Mouse (Mus musculus): ENCODE results near the gene Ube2j1. TPM values are rescaled to one million over a fixed set of nuclear protein-coding genes. Genes with fewer than 3 reads are reported as not detected.

Gene Ube2j1
- polyA plus RNA-seq, 1 experiment from 2014 or later: 46.5 TPM

DNA sequence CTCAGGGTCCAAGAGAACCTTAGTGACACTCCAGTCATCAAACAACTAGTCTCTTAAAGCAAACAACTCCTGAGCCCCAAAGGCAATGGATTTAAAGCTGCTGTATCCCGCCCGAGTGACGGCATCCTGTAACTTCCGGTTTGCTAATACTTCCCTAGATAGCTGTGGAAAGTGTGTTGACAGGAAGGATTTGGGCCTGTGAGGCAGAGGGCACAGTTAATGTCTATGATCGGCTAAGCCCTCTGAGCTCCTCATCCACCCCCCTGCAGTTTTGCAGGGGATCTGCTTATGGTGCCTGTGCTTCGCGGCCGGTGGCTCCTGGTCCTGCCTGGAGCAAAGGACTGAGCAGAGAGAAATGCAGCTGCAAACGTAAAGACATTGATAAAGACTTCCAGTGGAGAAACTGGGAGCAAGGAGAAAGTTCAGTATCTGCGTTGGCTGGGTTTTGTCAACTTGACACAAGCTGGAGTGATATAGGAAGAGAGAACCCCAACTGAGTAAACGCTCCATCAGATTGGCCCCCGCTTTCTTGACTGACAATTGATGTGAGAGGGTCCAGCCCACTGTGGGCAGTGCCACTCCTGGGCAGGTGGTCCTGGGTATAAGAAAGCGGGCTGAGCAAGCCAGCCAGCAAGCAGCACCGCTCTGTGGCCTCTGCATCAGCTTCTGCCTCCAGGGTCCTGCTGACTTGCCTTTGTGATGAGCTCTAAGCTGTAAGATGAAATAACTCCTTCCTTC is 35.2 kb downstream of the Ube2j1 start:
- H3K36me3 ChIP-seq: no peaks in the 10 kb centered on the region
- no peak overlapping the region for H3K4me3 ChIP-seq
- H3K9me3 ChIP-seq (replicated peaks): no peaks in the 10 kb centered on the region
- H3K4me1 ChIP-seq: peaks cover 15% of the 10 kb centered on the region
- H3K27ac ChIP-seq (replicated peaks): peak overlapping the region; percentile 24; the same call in 1 of the 2 replicates
- no peaks in the 10 kb centered on the region for H3K27me3 ChIP-seq (ENCODE audit: low read depth, poor library complexity, severe bottlenecking)
- 59% methylated on average over 14 of the region's 14 CpGs for WGBS
- DNase-seq (ENCODE audit: low spot score): no peak

DNA sequence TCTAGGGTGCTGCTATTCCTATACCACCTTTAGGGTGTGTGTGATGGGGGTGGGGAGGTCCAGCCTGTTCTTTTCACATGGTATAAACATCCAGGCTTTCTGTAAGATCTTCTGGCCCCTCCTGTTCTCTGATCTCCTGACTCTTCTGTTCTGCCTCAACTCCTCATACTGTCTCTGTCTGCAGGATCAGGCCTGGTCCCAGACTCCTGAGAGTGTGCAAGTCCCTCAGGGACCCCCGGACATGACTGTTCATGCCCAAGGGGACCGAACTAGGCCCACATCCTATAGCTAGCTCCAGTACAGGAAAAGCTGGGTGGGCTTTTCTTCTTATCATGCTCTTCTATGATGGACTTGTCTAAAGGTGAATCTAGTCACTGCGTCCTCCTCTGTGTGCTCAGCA is 36.1 kb downstream of the Ube2j1 start:
- Histone ChIP-seq H3K36me3 (no peaks in the 10 kb centered on the region), H3K27ac (replicated peaks) (no peak overlapping the region), H3K9me3 (replicated peaks) (no peaks in the 10 kb centered on the region), H3K4me1 (peaks cover 12% of the 10 kb centered on the region), H3K4me3 (no peak overlapping the region), H3K27me3 (ENCODE audit: low read depth, poor library complexity, severe bottlenecking) (no peaks in the 10 kb centered on the region)
- 94% methylated on average over 3 of the region's 3 CpGs for WGBS
- DNase-seq (ENCODE audit: low spot score): no peak

DNA sequence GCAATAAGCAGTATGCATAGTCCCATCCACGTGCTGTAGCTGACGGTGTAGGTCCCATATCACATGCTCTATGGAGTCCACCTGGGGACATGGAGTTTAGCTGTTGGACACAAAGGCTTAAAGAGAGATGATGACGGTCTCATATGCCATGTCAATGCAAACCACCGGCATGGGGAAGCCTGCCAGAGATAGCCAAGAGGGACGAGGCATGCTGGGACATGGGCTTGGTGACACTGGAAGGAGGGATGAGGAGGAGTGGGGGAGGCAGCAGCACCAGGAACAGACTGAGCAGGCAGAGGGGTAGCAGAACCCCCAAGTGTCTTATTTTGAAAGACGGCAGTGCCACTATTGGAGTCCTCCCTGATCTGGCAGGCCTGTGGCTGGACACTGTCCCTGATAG is 36.6 kb downstream of the Ube2j1 start:
- Histone ChIP-seq H3K9me3 (replicated peaks) (no peaks in the 10 kb centered on the region), H3K27me3 (ENCODE audit: low read depth, poor library complexity, severe bottlenecking) (no peaks in the 10 kb centered on the region), H3K36me3 (no peaks in the 10 kb centered on the region), H3K4me1 (peaks cover 17% of the 10 kb centered on the region), H3K27ac (replicated peaks) (no peak overlapping the region), H3K4me3 (no peak overlapping the region)
- 91% methylated on average over 6 of the region's 6 CpGs for WGBS
- no peak for DNase-seq (ENCODE audit: low spot score)

- H3K36me3 ChIP-seq: no peaks in the 10 kb centered on the region
- no peak overlapping the region for H3K27ac ChIP-seq (replicated peaks)
- no peak overlapping the region for H3K4me3 ChIP-seq
- WGBS: 80% methylated on average over 6 of the region's 6 CpGs
- no peak for DNase-seq (ENCODE audit: low spot score)
- peaks cover 23% of the 10 kb centered on the region for H3K4me1 ChIP-seq
- no peaks in the 10 kb centered on the region for H3K27me3 ChIP-seq (ENCODE audit: low read depth, poor library complexity, severe bottlenecking)
- no peaks in the 10 kb centered on the region for H3K9me3 ChIP-seq (replicated peaks)
Observed at GRCm38 (mm10) chr4:33068894-33069293, 37.7 kb downstream of the Ube2j1 start.

DNA sequence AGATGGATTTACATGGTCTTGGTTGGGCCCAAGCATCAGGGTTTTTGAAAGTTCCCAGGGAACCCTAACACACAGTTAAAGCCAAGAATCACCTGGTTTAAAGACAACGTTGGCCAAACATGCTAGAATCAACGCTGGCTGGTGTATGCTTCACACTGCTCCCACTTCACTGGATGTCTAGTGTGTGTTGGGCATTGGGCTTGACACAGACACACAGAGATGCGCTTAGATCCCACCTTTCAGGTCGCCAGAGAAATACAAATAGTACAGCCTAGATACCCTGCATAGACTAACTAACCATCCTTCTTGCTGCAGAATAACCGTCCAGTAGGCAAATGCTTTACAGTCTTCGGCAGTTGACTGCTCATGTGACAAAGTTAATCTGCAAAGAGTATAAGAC is 39.1 kb downstream of the Ube2j1 start:
- Histone ChIP-seq H3K4me3 (no peak overlapping the region), H3K27ac (replicated peaks) (no peak overlapping the region), H3K27me3 (ENCODE audit: low read depth, poor library complexity, severe bottlenecking) (no peaks in the 10 kb centered on the region), H3K4me1 (peaks cover 23% of the 10 kb centered on the region), H3K9me3 (replicated peaks) (no peaks in the 10 kb centered on the region), H3K36me3 (no peaks in the 10 kb centered on the region)
- WGBS: 94% methylated on average over 6 of the region's 6 CpGs
- DNase-seq (ENCODE audit: low spot score): peak; percentile 10

- Histone ChIP-seq H3K4me1 (peaks cover 18% of the 10 kb centered on the region), H3K27me3 (ENCODE audit: low read depth, poor library complexity, severe bottlenecking) (no peaks in the 10 kb centered on the region), H3K4me3 (no peak overlapping the region), H3K9me3 (replicated peaks) (no peaks in the 10 kb centered on the region), H3K36me3 (no peaks in the 10 kb centered on the region), H3K27ac (replicated peaks) (no peak overlapping the region)
- 95% methylated on average over 6 of the region's 6 CpGs for WGBS
- DNase-seq (ENCODE audit: low spot score): no peak
Observed at GRCm38 (mm10) chr4:33071337-33071736, 40.1 kb downstream of the Ube2j1 start.

DNA sequence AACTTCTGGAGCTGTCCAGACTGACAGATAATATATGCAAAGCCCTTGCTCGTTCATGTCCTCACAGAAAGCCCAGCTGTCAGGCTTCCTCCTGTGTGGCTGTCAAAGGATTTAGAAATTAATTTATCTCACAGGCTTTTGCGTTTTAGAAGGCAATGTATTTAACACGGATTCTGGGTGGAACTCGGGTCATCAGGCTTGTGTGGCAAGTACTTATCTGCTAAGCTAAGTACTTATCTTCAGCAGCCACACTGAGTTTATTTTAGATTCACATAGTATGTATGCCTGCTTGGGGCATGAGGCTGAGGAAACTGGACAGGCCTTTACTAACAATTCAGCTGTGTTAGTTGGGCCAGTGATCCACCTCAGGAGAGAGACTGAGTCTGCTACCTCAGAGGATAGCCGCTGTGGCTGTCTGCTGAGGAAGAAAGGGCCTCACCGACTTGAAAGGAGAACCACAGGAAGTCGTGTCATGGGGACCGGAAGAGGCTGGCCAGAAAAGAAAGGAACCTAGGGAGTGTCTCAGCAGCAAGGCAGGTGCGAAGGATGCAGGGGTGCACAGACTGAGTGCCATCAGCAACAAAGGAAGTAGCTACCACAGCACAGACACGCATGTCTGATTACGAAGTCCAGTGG is 41.4 kb downstream of the Ube2j1 start:
- Histone ChIP-seq H3K4me1 (peaks cover 12% of the 10 kb centered on the region), H3K9me3 (replicated peaks) (no peaks in the 10 kb centered on the region), H3K27me3 (ENCODE audit: low read depth, poor library complexity, severe bottlenecking) (no peaks in the 10 kb centered on the region), H3K27ac (replicated peaks) (peak overlapping the region; percentile 77), H3K36me3 (no peaks in the 10 kb centered on the region), H3K4me3 (no peak overlapping the region)
- WGBS: 47% methylated on average over 11 of the region's 11 CpGs
- DNase-seq (ENCODE audit: low spot score): peak; percentile 45

DNA sequence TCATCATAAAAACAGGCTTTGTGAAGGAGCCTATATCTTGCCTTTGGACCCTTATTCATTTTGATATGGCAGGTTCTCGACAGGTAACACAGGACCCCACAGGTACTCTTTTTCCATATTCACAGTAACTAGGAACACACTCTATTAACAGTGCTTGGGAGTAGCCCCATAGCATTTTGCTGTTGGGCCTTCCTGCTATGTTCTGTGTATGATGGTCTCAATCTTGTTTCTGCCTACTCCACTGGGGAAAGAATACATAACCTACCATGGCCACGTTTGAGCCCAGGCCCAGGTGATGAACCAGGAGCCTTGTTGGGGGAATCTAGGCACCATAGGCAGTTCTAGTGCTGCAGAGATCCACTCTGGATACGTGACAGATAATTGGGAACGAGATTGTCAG is 43.2 kb downstream of the Ube2j1 start:
- H3K9me3 ChIP-seq (replicated peaks): no peaks in the 10 kb centered on the region
- no peaks in the 10 kb centered on the region for H3K36me3 ChIP-seq
- H3K27ac ChIP-seq (replicated peaks): no peak overlapping the region
- no peaks in the 10 kb centered on the region for H3K27me3 ChIP-seq (ENCODE audit: low read depth, poor library complexity, severe bottlenecking)
- 89% methylated on average over 4 of the region's 4 CpGs for WGBS
- peaks cover 12% of the 10 kb centered on the region for H3K4me1 ChIP-seq
- DNase-seq (ENCODE audit: low spot score): no peak
- H3K4me3 ChIP-seq: no peak overlapping the region

- DNase-seq (ENCODE audit: low spot score): no peak
- no peak overlapping the region for H3K4me3 ChIP-seq
- WGBS: 82% methylated on average over 5 of the region's 5 CpGs
Observed at GRCm38 (mm10) chr4:33074851-33075250, 43.6 kb downstream of the Ube2j1 start.

DNA sequence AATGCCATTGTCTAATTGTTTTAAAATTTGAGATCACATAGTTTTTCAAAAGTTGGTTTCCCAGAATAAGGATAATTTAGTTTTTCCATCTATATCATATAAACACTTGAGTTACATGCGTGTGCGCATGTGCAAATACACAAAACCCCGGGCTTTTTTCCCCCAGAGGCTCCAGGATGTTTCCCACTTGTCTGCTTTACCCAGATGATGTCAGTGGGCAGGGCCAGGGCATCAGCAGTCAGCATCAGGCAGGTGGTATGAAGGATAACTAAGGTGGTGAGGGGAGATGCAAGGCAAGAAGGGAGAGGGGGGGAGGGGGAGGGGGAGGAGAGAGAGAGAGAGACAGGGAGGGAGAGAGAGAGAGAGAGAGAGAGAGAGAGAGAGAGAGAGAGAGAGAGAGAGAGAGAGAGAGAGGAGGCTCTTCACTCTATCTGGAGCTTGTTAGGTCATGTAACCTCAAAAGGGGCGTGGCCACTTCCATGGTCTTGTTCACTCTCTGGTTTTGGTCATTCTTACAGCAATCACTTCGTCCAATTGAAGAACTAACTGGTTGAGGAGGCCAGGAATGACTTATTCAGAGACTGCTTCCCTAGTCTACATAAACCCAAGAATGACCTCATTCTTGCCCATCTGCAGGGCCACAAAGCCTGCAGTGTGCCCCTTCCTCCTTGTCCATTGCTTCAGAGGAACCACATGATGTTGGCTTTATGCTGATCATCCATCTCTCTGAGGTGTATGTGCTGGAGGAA is 44.7 kb downstream of the Ube2j1 start:
- no peak overlapping the region for H3K27ac ChIP-seq (replicated peaks)
- no peak for DNase-seq (ENCODE audit: low spot score)
- WGBS: 87% methylated on average over 5 of the region's 5 CpGs

More at GRCm38 (mm10) chr4:33074851-33075250, 43.6 kb downstream of the Ube2j1 start:
- H3K27me3 ChIP-seq (ENCODE audit: low read depth, poor library complexity, severe bottlenecking): no peaks in the 10 kb centered on the region
- no peak overlapping the region for H3K27ac ChIP-seq (replicated peaks)
- peaks cover 12% of the 10 kb centered on the region for H3K4me1 ChIP-seq
- H3K9me3 ChIP-seq (replicated peaks): no peaks in the 10 kb centered on the region
- H3K36me3 ChIP-seq: no peaks in the 10 kb centered on the region

GRCm38 (mm10) chr4:33077161-33077560 is 45.9 kb downstream of the Ube2j1 start:
- peaks cover 12% of the 10 kb centered on the region for H3K4me1 ChIP-seq
- no peaks in the 10 kb centered on the region for H3K27me3 ChIP-seq (ENCODE audit: low read depth, poor library complexity, severe bottlenecking)
- no peaks in the 10 kb centered on the region for H3K9me3 ChIP-seq (replicated peaks)
- no peaks in the 10 kb centered on the region for H3K36me3 ChIP-seq
- no peak overlapping the region for H3K4me3 ChIP-seq
- no peak for DNase-seq (ENCODE audit: low spot score)
- H3K27ac ChIP-seq (replicated peaks): no peak overlapping the region
- 84% methylated on average over 11 of the region's 11 CpGs for WGBS

More for the DNA sequence above, 44.7 kb downstream of the Ube2j1 start:
- H3K36me3 ChIP-seq: no peaks in the 10 kb centered on the region
- H3K9me3 ChIP-seq (replicated peaks): no peaks in the 10 kb centered on the region
- H3K27me3 ChIP-seq (ENCODE audit: low read depth, poor library complexity, severe bottlenecking): no peaks in the 10 kb centered on the region
- H3K4me3 ChIP-seq: no peak overlapping the region
- H3K4me1 ChIP-seq: peaks cover 12% of the 10 kb centered on the region

- Histone ChIP-seq H3K27ac (replicated peaks) (no peak overlapping the region), H3K36me3 (no peaks in the 10 kb centered on the region), H3K27me3 (ENCODE audit: low read depth, poor library complexity, severe bottlenecking) (no peaks in the 10 kb centered on the region), H3K4me3 (no peak overlapping the region), H3K4me1 (peaks cover 7% of the 10 kb centered on the region), H3K9me3 (replicated peaks) (no peaks in the 10 kb centered on the region)
- no peak for DNase-seq (ENCODE audit: low spot score)
- 69% methylated on average over 8 of the region's 8 CpGs for WGBS
Observed at GRCm38 (mm10) chr4:33077724-33078123, 46.5 kb downstream of the Ube2j1 start.

DNA sequence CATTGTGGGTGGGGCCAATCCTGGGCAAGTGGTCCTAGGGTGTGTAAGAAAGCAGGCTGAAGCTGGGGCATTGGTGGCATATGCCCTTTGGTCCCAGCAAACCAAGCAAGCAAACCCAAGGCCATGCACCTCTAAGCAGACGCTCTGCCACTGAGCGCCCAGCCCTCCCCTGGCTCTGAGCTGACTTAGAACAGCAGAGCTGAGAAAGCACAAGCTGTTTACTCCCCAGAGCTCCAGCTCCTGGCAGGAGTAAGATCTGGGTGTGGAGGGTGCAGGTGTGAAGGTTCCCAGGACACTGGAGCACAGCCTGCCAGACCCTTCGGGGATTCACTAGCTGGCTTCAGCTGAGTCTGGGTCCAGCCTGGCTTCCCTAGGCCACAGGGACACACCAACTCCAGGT is 47.3 kb downstream of the Ube2j1 start:
- Histone ChIP-seq H3K27ac (replicated peaks) (no peak overlapping the region), H3K4me1 (no peaks in the 10 kb centered on the region; the same call in 1 of the 2 replicates), H3K9me3 (replicated peaks) (no peaks in the 10 kb centered on the region), H3K4me3 (no peak overlapping the region), H3K27me3 (ENCODE audit: low read depth, poor library complexity, severe bottlenecking) (no peaks in the 10 kb centered on the region), H3K36me3 (no peaks in the 10 kb centered on the region)
- 87% methylated on average over 3 of the region's 3 CpGs for WGBS
- no peak for DNase-seq (ENCODE audit: low spot score)
